Mouse (Mus musculus) lung, embryonic 14.5 days (tissue): ENCODE measurements around the gene Wbp1l. TPM values are rescaled to one million over a fixed set of nuclear protein-coding genes. Genes with fewer than 3 reads are reported as not detected.
A peak's percentile ranks its signal among the peaks of the same experiment; 100 is the strongest.

Source experiments
- ATAC-seq: fragments of 200-750 bp; cut with Nextera tagmentation; 2 replicates; pipeline ENCODE4 v1.8.0; 2017; ENCODE audit warnings: mild to moderate bottlenecking, moderate TSS enrichment, moderate library complexity; ENCODE audit not compliant: insufficient read depth
- DNase-seq: peaks from one replicate; pipeline ENCODE4 v3.0.0-alpha.2; 2015
- H3K27ac ChIP-seq: fragments of 300-500 bp; sonication (generic); 2 replicates; pipeline ENCODE4 v1.5.1; 2014; ENCODE audit warnings: low read depth, mild to moderate bottlenecking, moderate library complexity
- H3K27me3 ChIP-seq: fragments of 300-500 bp; sonication (generic); 2 replicates; pipeline ENCODE4 v1.6.1; 2014; ENCODE audit warnings: low read length, control low read depth; ENCODE audit not compliant: insufficient read depth
- H3K36me3 ChIP-seq: fragments of 300-500 bp; sonication (generic); 2 replicates; pipeline ENCODE4 v1.6.1; 2014; ENCODE audit warnings: control low read depth; ENCODE audit not compliant: insufficient read depth
- H3K4me1 ChIP-seq: fragments of 300-500 bp; sonication (generic); 2 replicates; pipeline ENCODE4 v1.6.1; 2014; ENCODE audit warnings: antibody characterized with exemption, control low read depth; ENCODE audit not compliant: insufficient read depth
- H3K4me2 ChIP-seq: fragments of 300-500 bp; sonication (generic); 2 replicates; pipeline ENCODE4 v1.6.1; 2014; ENCODE audit warnings: mild to moderate bottlenecking
- H3K4me3 ChIP-seq: fragments of 300-500 bp; sonication (generic); 2 replicates; pipeline ENCODE4 v1.5.1; 2014; ENCODE audit warnings: low read depth, low read length
- H3K9ac ChIP-seq: fragments of 300-500 bp; sonication (generic); 2 replicates; pipeline ENCODE4 v1.6.1; 2014
- H3K9me3 ChIP-seq: fragments of 300-500 bp; sonication (generic); 2 replicates; pipeline ENCODE4 v1.6.1; 2016; ENCODE audit warnings: low read depth, low read length, control low read depth
- CTCF ChIP-seq: IDR thresholded peaks from 2 replicates; pipeline ENCODE4 v1.5.1; 2016; ENCODE audit warnings: antibody characterized with exemption, low read depth
- WGBS: fragments of 180-500 bp; shearing (Covaris S2); extraction: QIAGEN DNeasy Blood & Tissue Kit; methylation state at CpG from one replicate; pipeline ENCODE4 v1.1.7; 2014; 5-methylcytosine and 5-hydroxymethylcytosine counted together
- polyA plus RNA-seq: library from polyadenylated mRNA; unstranded; fragments of >200 nt; fragmentation: Nextera tagmentation; extraction: Ambion mirVana; gene quantifications from 2 replicates; pipeline ENCODE4 v1.2.1, GENCODE M21; 2014

Wbp1l gene
- polyA plus RNA-seq, 1 experiment from 2014 or later: 43.1 TPM

DNA sequence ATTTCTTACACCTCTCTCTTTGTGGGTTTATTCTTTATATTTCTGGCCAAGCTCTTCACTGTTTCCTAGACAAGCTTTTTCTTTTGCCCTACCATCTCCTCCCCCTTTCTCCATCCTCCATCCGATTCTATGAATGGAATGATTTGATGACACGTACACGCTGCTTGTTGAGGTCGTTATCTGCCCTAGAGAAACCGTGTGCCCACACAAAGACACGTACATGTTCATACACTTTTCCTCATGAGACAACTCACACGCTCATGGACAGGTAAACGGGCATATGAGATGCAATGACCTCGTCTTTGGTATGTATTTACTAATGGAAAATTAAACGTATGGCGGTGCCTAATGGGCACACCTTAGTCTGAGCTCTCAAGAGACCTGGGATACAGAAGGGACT is 91.5 kb downstream of the Wbp1l start:
- Histone ChIP-seq H3K27me3 (no peaks in the 10 kb centered on the region), H3K9me3 (no peaks in the 10 kb centered on the region), H3K36me3 (no peaks in the 10 kb centered on the region), H3K4me1 (peaks cover 5% of the 10 kb centered on the region; the same call in 1 of the 2 replicates), H3K4me2 (peak overlapping the region; percentile 69), H3K9ac (peak overlapping the region; percentile 82), H3K27ac (no peak overlapping the region), H3K4me3 (peak overlapping the region; percentile 72)
- ATAC-seq: no peak
- no peak for TF ChIP-seq CTCF
- 67% methylated on average over 11 of the region's 11 CpGs for WGBS
- DNase-seq: no peak

DNA sequence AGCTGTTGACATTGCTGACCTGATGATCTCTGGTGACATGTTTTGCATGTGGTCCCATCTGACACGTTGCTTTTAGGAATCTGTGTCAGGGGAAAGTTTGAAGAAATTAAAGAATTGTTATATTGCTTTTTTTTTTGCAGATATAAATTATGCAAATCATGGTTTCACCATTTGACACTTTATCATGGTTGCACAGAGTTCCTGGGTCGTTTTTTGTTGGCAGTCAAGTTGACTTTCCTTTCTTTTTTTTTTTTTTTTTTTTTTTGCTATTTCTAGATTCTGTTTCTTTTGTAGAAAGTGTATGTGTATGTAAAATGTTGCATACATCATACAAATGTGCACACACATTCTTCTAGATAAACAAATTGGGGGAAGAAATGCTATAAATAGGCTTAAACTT is 92.2 kb downstream of the Wbp1l start:
- Histone ChIP-seq H3K4me2 (no peak overlapping the region), H3K9me3 (no peaks in the 10 kb centered on the region), H3K27ac (no peak overlapping the region), H3K4me3 (no peak overlapping the region), H3K4me1 (peaks cover 5% of the 10 kb centered on the region; the same call in 1 of the 2 replicates), H3K9ac (no peak overlapping the region), H3K27me3 (no peaks in the 10 kb centered on the region), H3K36me3 (no peaks in the 10 kb centered on the region)
- TF ChIP-seq CTCF: no peak
- WGBS: 67% methylated on average over 2 of the region's 2 CpGs
- ATAC-seq (no peak), DNase-seq (no peak)

DNA sequence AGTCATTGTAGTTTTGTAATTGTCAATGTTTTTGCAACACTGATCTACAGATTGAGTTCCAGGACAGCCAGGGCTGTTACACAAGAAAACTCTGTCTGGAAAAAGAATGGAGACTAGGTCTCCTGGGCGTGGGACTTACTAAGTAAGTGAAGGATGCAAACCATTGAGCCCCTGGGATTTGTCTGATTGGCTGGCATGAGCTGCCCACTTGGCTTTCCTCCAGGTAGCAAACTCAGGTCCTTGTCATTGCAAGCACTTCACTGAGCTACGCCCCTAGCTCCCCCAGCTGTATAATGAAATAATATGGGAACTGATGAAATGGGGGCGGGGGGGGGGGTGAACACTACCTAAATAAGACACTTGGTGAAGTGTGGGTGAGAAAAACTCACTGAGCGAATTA is 94.3 kb downstream of the Wbp1l start:
- Histone ChIP-seq H3K9ac (no peak overlapping the region), H3K4me3 (no peak overlapping the region), H3K27me3 (no peaks in the 10 kb centered on the region), H3K4me2 (no peak overlapping the region), H3K36me3 (no peaks in the 10 kb centered on the region), H3K4me1 (peaks cover 5% of the 10 kb centered on the region; the same call in 1 of the 2 replicates), H3K9me3 (no peaks in the 10 kb centered on the region), H3K27ac (no peak overlapping the region)
- no peak for TF ChIP-seq CTCF
- ATAC-seq (no peak), DNase-seq (no peak)
- 80% methylated on average over 4 of the region's 4 CpGs for WGBS

DNA sequence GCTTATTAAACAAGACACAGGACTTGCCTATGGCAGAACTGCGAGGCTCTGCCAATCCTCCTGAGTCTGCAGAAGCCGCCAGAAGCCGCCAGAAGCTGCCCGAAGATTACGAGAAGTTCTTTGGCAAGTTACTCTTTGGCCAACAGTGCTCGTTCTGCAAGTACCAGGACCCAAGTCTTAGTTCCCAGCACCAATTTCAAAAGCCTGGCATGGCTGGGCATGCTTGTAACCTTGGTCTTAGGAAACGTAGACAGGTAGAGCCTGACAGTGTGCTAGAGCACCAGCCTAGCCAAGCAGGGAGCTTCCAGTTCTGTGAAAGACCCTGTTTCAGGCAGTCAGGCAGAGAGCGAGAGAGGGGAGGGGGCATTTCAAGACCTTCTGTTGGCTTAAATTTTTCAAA is 97.6 kb downstream of the Wbp1l start:
- H3K4me1 ChIP-seq: no peaks in the 10 kb centered on the region
- H3K27me3 ChIP-seq: no peaks in the 10 kb centered on the region
- H3K27ac ChIP-seq: no peak overlapping the region
- no peak overlapping the region for H3K9ac ChIP-seq
- H3K4me3 ChIP-seq: no peak overlapping the region
- H3K9me3 ChIP-seq: no peaks in the 10 kb centered on the region
- H3K4me2 ChIP-seq: no peak overlapping the region
- ATAC-seq (no peak), DNase-seq (no peak)
- TF ChIP-seq CTCF: no peak
- WGBS: 90% methylated on average over 8 of the region's 8 CpGs
- H3K36me3 ChIP-seq: no peaks in the 10 kb centered on the region

DNA sequence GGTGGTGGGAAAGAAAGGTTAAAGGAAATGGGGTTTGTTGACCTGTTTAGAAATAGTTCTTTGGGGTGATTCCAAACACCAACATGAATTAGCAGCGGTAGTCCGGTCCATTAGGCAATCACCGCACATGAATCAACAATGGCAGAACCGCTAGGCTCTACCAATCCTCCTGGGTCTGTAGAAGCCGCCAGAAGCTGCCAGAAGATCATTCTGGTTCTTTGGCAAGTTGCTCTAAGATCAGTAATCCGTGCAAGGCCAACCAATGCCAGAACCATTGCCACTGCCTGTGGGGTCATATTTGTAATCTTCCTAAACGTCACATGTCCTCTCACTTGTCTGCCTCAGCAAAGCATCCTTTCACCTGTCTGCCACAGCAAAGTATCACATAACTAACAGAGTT is 98.1 kb downstream of the Wbp1l start:
- DNase-seq: no peak
- H3K27me3 ChIP-seq: no peaks in the 10 kb centered on the region

DNA sequence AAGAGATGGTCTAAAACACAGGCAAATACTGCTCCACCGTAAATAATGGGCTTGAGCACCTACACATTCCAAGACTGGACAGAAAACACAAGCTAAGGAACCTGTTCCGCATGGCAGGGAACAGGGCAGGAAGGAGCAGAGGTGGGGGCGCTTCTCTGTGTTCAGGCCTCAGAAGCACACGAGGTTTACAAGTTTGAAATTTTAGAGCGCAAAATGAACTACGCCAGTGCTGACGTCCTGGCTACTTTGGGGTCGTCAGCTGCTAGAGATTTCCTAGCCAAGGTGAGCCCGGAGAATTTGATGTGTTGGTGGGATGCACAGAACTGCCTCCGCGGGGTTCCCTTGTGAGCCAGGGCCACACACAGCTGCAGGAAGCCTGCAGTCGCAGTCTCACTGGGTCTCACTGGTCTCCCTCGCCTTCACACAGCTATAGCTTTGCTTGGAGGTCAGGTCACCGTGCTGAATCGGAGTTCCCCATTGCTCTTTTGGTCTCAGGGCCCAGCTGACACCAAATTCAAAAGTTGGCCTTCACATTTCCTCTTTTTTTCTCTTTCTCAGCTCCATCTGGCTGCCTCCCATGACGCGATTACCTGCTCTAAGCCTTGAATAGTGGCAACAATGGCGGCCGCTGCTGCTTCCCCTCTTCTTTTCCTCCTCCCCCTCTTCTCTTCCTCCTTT is 99.1 kb downstream of the Wbp1l start:
- Histone ChIP-seq H3K4me2 (no peak overlapping the region), H3K36me3 (0 out of 2 replicates have a peak, but pooled peaks cover 4% of the 10 kb centered on the region), H3K9me3 (no peaks in the 10 kb centered on the region), H3K27ac (no peak overlapping the region), H3K9ac (no peak overlapping the region), H3K4me3 (no peak overlapping the region), H3K27me3 (no peaks in the 10 kb centered on the region), H3K4me1 (no peaks in the 10 kb centered on the region)
- no peak for TF ChIP-seq CTCF
- ATAC-seq (no peak), DNase-seq (no peak)
- 49% methylated on average over 19 of the region's 19 CpGs for WGBS

More for the DNA sequence above, 98.1 kb downstream of the Wbp1l start:
- H3K4me1 ChIP-seq: no peaks in the 10 kb centered on the region
- no peaks in the 10 kb centered on the region for H3K36me3 ChIP-seq
- WGBS: 88% methylated on average over 7 of the region's 7 CpGs
- no peak overlapping the region for H3K27ac ChIP-seq
- no peaks in the 10 kb centered on the region for H3K9me3 ChIP-seq
- no peak for TF ChIP-seq CTCF
- ATAC-seq: no peak
- no peak overlapping the region for H3K9ac ChIP-seq
- no peak overlapping the region for H3K4me2 ChIP-seq
- H3K4me3 ChIP-seq: no peak overlapping the region

DNA sequence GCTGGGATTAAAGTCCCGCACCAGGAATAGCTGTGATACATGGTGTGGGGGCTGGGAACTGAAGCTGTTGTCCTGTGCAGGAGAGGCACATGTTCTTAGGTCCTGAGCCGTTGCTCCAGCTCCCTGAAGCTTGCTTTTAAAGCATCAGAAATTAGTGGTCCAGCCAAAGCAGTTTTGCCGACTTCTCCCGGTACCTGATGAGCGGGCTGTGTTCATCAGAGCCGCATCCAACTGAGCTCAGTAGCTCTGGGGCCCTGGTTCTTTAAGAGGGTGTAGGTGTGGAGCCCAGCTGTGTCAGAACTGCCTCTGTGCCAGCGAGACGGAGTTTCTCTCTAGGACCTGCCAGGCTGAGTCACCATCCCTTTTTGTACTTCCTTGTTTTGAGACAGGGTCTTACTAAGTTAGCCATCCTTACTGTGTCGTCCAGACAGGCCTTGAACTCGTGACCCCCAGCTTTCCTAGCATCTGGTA is 100.2 kb downstream of the Wbp1l start:
- Histone ChIP-seq H3K9me3 (no peaks in the 10 kb centered on the region), H3K9ac (no peak overlapping the region), H3K27ac (no peak overlapping the region), H3K36me3 (0 out of 2 replicates have a peak, but pooled peaks cover 4% of the 10 kb centered on the region), H3K27me3 (no peaks in the 10 kb centered on the region), H3K4me1 (no peaks in the 10 kb centered on the region), H3K4me3 (no peak overlapping the region), H3K4me2 (no peak overlapping the region)
- ATAC-seq (no peak), DNase-seq (no peak)
- WGBS: 61% methylated on average over 10 of the region's 10 CpGs
- TF ChIP-seq CTCF: no peak
